Mouse (Mus musculus): ENCODE measurements around the gene Pros1.

- TF ChIP-seq USF1 (IDR thresholded peaks at IDR 0.05; ENCODE audit: low read depth) (no peak), POLR2A (IDR thresholded peaks at IDR 0.05; ENCODE audit: insufficient read length, low read depth) (no peak), E2F4 (IDR thresholded peaks at IDR 0.05; ENCODE audit: insufficient read depth) (no peak), MAX (IDR thresholded peaks at IDR 0.05; ENCODE audit: low read depth) (no peak), REST (IDR thresholded peaks at IDR 0.05; ENCODE audit: insufficient read depth, insufficient read length) (no peak)
Measured at GRCm38 (mm10) chr16:62832027-62832426, 22.1 kb upstream of the Pros1 start.

All from myocyte (in vitro differentiated cells).